8 mouse cellular contexts compared by ENCODE assay signal in the genomic region with DNA sequence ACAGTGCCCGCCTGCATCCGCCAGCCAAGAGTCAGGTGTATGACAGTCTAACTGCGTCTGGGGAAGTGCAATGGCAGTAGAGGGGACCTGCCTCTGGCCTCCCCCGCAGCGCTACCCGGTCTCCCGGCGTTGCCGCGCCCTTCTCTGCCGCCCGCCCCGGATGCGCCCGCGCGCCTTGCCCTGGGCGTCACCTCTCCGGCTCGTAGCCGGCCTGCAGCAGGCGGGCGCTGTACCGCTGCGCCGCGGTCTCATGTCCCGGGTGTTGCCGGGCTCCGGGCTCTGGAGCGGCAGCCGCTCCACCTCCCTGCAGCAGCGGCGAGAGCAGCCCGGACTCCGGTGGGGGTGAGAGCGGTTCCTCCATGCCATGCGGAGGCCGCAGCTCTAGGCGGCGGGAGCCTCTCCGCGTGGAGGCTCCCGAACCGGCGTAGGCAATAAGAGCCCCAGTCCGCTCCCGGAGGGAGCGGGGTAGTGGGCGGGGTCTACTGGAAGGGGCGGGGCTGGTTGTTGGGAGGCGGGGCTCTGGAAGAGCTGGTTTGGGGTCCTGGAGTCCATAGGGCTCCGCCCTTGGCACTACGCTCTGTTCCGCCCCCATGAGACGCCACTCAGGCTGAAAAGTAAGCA. TPM values are rescaled to one million over a fixed set of nuclear protein-coding genes. Genes with fewer than 3 reads are reported as not detected.
DNase-seq lines count a peak whose midpoint lies in the region; ATAC-seq lines count a peak whose summit lies in the region.

Impdh1 (minus strand) TSS at position 484 of the 621 bp plus-strand sequence.

- DNase-seq in layer of hippocampus, adult 11-12 months (ENCODE audit: low spot score): peak; percentile 43
- no peak for DNase-seq in layer of hippocampus, adult 9-10 months (ENCODE audit: low spot score)
- DNase-seq in gastrocnemius, postnatal 4 days (ENCODE audit: low spot score in 2 of 2): peak; percentile 52 to 69
- DNase-seq in midbrain, embryonic 14.5 days: peak; percentile 81
- DNase-seq in spleen, postnatal 14 days (ENCODE audit: low spot score in 2 of 2): peak; percentile 66 to 73

- peak within 1 kb of the TSS; percentile 97 for H3K4me2 ChIP-seq in intestine, embryonic 16.5 days (ENCODE audit: low read depth, low read length)
- peak within 1 kb of the TSS; percentile 98 for H3K4me2 ChIP-seq in limb, embryonic 12.5 days
- H3K4me2 ChIP-seq in midbrain, embryonic 14.5 days (ENCODE audit: low read length): peak within 1 kb of the TSS; percentile 96

- peak within 1 kb of the TSS; percentile 71 for H3K9ac ChIP-seq in intestine, embryonic 16.5 days (ENCODE audit: low read depth, low read length)
- peak within 1 kb of the TSS; percentile 69 for H3K9ac ChIP-seq in limb, embryonic 12.5 days (replicated peaks)
- H3K9ac ChIP-seq in midbrain, embryonic 14.5 days (replicated peaks; ENCODE audit: low read length): peak within 1 kb of the TSS; percentile 70

- ATAC-seq in common myeloid progenitor, adult 5-6 weeks (replicated peaks; ENCODE audit: low read depth, poor library complexity, severe bottlenecking): peak; percentile 64
- ATAC-seq in intestine, embryonic 16.5 days: peak; percentile 80
- ATAC-seq in limb, embryonic 12.5 days (ENCODE audit: insufficient number of reproducible peaks, insufficient read depth, low FRiP score, low TSS enrichment, low read depth): peak; percentile 79
- peak; percentile 56 for ATAC-seq in midbrain, embryonic 14.5 days (ENCODE audit: low FRiP score, low TSS enrichment)

- H3K27ac ChIP-seq in intestine, embryonic 16.5 days (ENCODE audit: low read length): peak within 1 kb of the TSS; percentile 37; the same call in 1 of the 2 replicates
- no peak within 1 kb of the TSS for H3K27ac ChIP-seq in limb, embryonic 12.5 days
- H3K27ac ChIP-seq in midbrain, embryonic 14.5 days (replicated peaks; ENCODE audit: low read depth, low read length): no peak within 1 kb of the TSS; the same call in 1 of the 2 replicates

- under 1% methylated on average over 56 of the region's 56 CpGs for whole genome bisulfite sequencing in intestine, embryonic 16.5 days
- WGBS in limb, embryonic 12.5 days: under 1% methylated on average over 56 of the region's 56 CpGs
- under 1% methylated on average over 55 of the region's 56 CpGs for WGBS in midbrain, embryonic 14.5 days

- H3K9me3 ChIP-seq in intestine, embryonic 16.5 days (ENCODE audit: control insufficient read depth, low read length): no peaks in the 10 kb centered on the region
- H3K9me3 ChIP-seq in limb, embryonic 12.5 days: no peaks in the 10 kb centered on the region
- no peaks in the 10 kb centered on the region for H3K9me3 ChIP-seq in midbrain, embryonic 14.5 days (ENCODE audit: control insufficient read depth, low read length)

- H3K4me3 ChIP-seq in intestine, embryonic 16.5 days (ENCODE audit: low read length): peak within 1 kb of the TSS; percentile 77
- peak within 1 kb of the TSS; percentile 67 for H3K4me3 ChIP-seq in limb, embryonic 12.5 days (replicated peaks)
- H3K4me3 ChIP-seq in midbrain, embryonic 14.5 days (replicated peaks; ENCODE audit: low read depth, low read length): peak within 1 kb of the TSS; percentile 62

- peaks cover 30% of the 10 kb centered on the region for H3K4me1 ChIP-seq in intestine, embryonic 16.5 days (ENCODE audit: control insufficient read depth, insufficient read depth, low read length)
- peaks cover 43% of the 10 kb centered on the region for H3K4me1 ChIP-seq in limb, embryonic 12.5 days (replicated peaks)
- H3K4me1 ChIP-seq in midbrain, embryonic 14.5 days (ENCODE audit: control insufficient read depth, insufficient read depth, low read length): peaks cover 42% of the 10 kb centered on the region

- no peaks in the 10 kb centered on the region for H3K27me3 ChIP-seq in intestine, embryonic 16.5 days (replicated peaks; ENCODE audit: control insufficient read depth, insufficient read depth, low read length)
- H3K27me3 ChIP-seq in limb, embryonic 12.5 days: peaks cover 36% of the 10 kb centered on the region
- H3K27me3 ChIP-seq in midbrain, embryonic 14.5 days (ENCODE audit: control insufficient read depth, insufficient read depth, low read length): peaks cover 8% of the 10 kb centered on the region; the same call in 1 of the 2 replicates

- H3K36me3 ChIP-seq in intestine, embryonic 16.5 days (ENCODE audit: control insufficient read depth, insufficient read depth, low read length): no peaks in the 10 kb centered on the region
- H3K36me3 ChIP-seq in limb, embryonic 12.5 days: no peaks in the 10 kb centered on the region
- H3K36me3 ChIP-seq in midbrain, embryonic 14.5 days (ENCODE audit: control insufficient read depth, insufficient read depth, low read length): no peaks in the 10 kb centered on the region

RNA-seq across cellular contexts. Expression of gene Impdh1, which starts in this region (rescaled TPM):
- 22.7 and 54.2 TPM in 2 replicates for total RNA-seq in common myeloid progenitor, adult 5-6 weeks (2017)
- 10 to 100 TPM; 25.3 to 29.8 TPM for total RNA-seq in gastrocnemius, postnatal 4 days (2021)
- 39.7 and 40.1 TPM in 2 replicates for polyA plus RNA-seq in intestine, embryonic 16.5 days (2015; fragmentation: Nextera tagmentation; extraction: Ambion mirVana)
- polyA plus RNA-seq in limb, embryonic 12.5 days (2016; fragmentation: Nextera tagmentation; extraction: Ambion mirVana): 44.5 and 46.7 TPM in 2 replicates
- 48.3 and 48.5 TPM in 2 replicates for polyA plus RNA-seq in midbrain, embryonic 14.5 days (2014; fragmentation: Nextera tagmentation; extraction: Ambion mirVana)
